Mouse (Mus musculus): ENCODE results near the gene Pds5b. TPM values are rescaled to one million over a fixed set of nuclear protein-coding genes. Genes with fewer than 3 reads are reported as not detected.

The Pds5b gene
- 13.3 and 16.1 TPM in 2 replicates for polyA plus RNA-seq (2015; fragmentation: Nextera tagmentation; extraction: Ambion mirVana)

GRCm38 (mm10) chr5:150673153-150673835, at the start of gene Pds5b:
Gene Pds5b, plus strand, starts transcription at chr5:150673739.

DNA sequence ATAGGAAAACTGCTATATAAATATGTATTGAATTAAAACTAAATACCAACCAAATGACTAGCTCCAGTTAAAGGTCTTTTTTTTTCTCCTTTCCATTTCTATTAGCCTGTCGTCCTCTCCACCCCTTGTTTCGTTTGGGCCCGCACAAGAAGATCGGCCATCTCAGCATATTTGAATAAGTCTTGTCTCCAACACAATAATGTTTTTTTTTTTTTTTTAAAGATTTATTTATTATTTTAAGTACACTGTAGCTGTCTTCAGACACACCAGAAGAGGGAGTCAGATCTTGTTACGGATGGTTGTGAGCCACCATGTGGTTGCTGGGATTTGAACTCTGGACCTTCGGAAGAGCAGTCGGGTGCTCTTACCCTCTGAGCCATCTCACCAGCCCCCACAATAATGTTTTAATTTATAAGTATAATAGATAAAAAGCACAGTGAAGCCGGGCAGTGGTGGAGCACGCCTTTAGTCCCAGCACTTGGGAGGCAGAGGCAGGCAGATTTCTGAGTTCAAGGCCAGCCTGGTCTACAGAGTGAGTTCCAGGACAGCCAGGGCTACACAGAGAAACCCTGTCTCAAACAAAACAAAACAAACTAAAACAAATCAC, 7.3 kb upstream of the Pds5b start, which contains the start of gene N4bp2l2:
Gene N4bp2l2 (minus strand): TSS at position 51 of the 607 bp plus-strand sequence.

Other genes starting within 250 kb of the Pds5b start
- not detected in 2 replicates for gene Zar1l, start 155.6 kb upstream of the Pds5b start, polyA plus RNA-seq (2015; fragmentation: Nextera tagmentation; extraction: Ambion mirVana)
- 6.1 and 6.3 TPM in 2 replicates for gene Brca2, start 151.1 kb upstream of the Pds5b start, polyA plus RNA-seq (2015; fragmentation: Nextera tagmentation; extraction: Ambion mirVana)
- 5.1 and 7.0 TPM in 2 replicates for gene N4bp2l1, start 76.6 kb upstream of the Pds5b start, polyA plus RNA-seq (2015; fragmentation: Nextera tagmentation; extraction: Ambion mirVana)
- 26.5 and 31.7 TPM in 2 replicates for gene N4bp2l2, start 7.6 kb upstream of the Pds5b start, polyA plus RNA-seq (2015; fragmentation: Nextera tagmentation; extraction: Ambion mirVana)